Comparison of ENCODE assay signal across 8 mouse cellular contexts in genomic region chr12:17852138-17852537, GRCm38 (mm10).
DNase-seq lines count a peak whose midpoint lies in the region; ATAC-seq and TF ChIP-seq lines count a peak whose summit lies in the region.
"Not testable (repeated sequence)": the region's sequence is repeated elsewhere in the genome, so short reads cannot be mapped to it uniquely, and the experiment has no call there.

No protein-coding gene starts in this region.

- not testable (repeated sequence) for H3K4me3 ChIP-seq in ES-Bruce4 (ENCODE audit: low read depth, low read length); embryonic facial prominence, embryonic 11.5 days (ENCODE audit: low read depth, low read length); liver, adult 2 months (ENCODE audit: insufficient read depth, low read depth, low read length)

- H3K36me3 ChIP-seq in ES-Bruce4 (ENCODE audit: control insufficient read depth, insufficient read depth, low read length, poor library complexity, severe bottlenecking); embryonic facial prominence, embryonic 11.5 days (replicated peaks; ENCODE audit: control insufficient read depth, insufficient read depth, low read depth, low read length); liver, adult 2 months (ENCODE audit: control insufficient read depth, insufficient read depth, low read length): not testable (repeated sequence)

- peak; percentile 38 for TF ChIP-seq CTCF in ES-Bruce4 (IDR thresholded peaks at IDR 0.05; ENCODE audit: low read depth, low read length)
- peak; percentile 50; the same call in 1 of the 2 replicates for TF ChIP-seq CTCF in liver, adult 2 months (IDR thresholded peaks at IDR 0.05; ENCODE audit: low read depth, low read length)

- DNase-seq in brain, adult 2 months (ENCODE audit: low read depth, low spot score): peak; percentile 35
- DNase-seq in embryonic facial prominence, embryonic 11.5 days (ENCODE audit: low spot score): peak; percentile 7
- peak; percentile 56 to 72 for DNase-seq in heart, postnatal 14 days
- peak; percentile 21 to 84 for DNase-seq in layer of hippocampus, adult 18-20 months (ENCODE audit: low spot score in 2 of 2)
- DNase-seq in liver, adult 2 months (ENCODE audit: extremely low read depth, low read depth, low spot score): peak; percentile 38
- peak; percentile 8 for DNase-seq in retina, adult 2 months (ENCODE audit: low read depth, low spot score)
- peak; percentile 18 to 22 for DNase-seq in thymus, postnatal 36 days

- TF ChIP-seq EP300 in ES-Bruce4 (IDR thresholded peaks at IDR 0.05; ENCODE audit: insufficient read depth, low read depth, low read length): not testable (repeated sequence)

- H3K4me2 ChIP-seq in embryonic facial prominence, embryonic 11.5 days (ENCODE audit: low read depth, low read length): not testable (repeated sequence)

- not testable (repeated sequence) for H3K79me2 ChIP-seq in liver, adult 2 months (ENCODE audit: control insufficient read depth, insufficient read depth, low read length)

- not testable (repeated sequence) for H3K9ac ChIP-seq in ES-Bruce4 (ENCODE audit: low read depth, poor library complexity, severe bottlenecking); embryonic facial prominence, embryonic 11.5 days (replicated peaks; ENCODE audit: low read length); liver, adult 2 months (ENCODE audit: low read depth, low read length)

- not testable (repeated sequence) for H3K27me3 ChIP-seq in ES-Bruce4 (ENCODE audit: control insufficient read depth, insufficient read depth, low read length, poor library complexity, severe bottlenecking); embryonic facial prominence, embryonic 11.5 days (ENCODE audit: control insufficient read depth, insufficient read depth, low read length); liver, adult 2 months (ENCODE audit: control insufficient read depth, insufficient read depth, low read length)

- 64% methylated on average over 3 of the region's 3 CpGs for WGBS in embryonic facial prominence, embryonic 11.5 days
- 29% methylated on average over 3 of the region's 3 CpGs for WGBS in liver, adult 2 months

- not testable (repeated sequence) for H3K4me1 ChIP-seq in ES-Bruce4 (ENCODE audit: control insufficient read depth, insufficient read depth, low read length); embryonic facial prominence, embryonic 11.5 days (ENCODE audit: control insufficient read depth, insufficient read depth, low read length); liver, adult 2 months (ENCODE audit: control insufficient read depth, insufficient read depth, low read length)

- not testable (repeated sequence) for H3K9me3 ChIP-seq in ES-Bruce4 (replicated peaks; ENCODE audit: control insufficient read depth, insufficient read depth, low read length, poor library complexity, severe bottlenecking); embryonic facial prominence, embryonic 11.5 days (replicated peaks; ENCODE audit: control insufficient read depth, low read length)

- TF ChIP-seq POLR2A in ES-Bruce4 (IDR thresholded peaks at IDR 0.05; ENCODE audit: insufficient read depth, low read length); liver, adult 2 months (IDR thresholded peaks at IDR 0.05; ENCODE audit: extremely low read depth, insufficient read depth, low read length): not testable (repeated sequence)

- ATAC-seq in embryonic facial prominence, embryonic 11.5 days (replicated peaks; ENCODE audit: insufficient number of reproducible peaks, low FRiP score, low TSS enrichment, low read depth): not testable (repeated sequence)

- H3K27ac ChIP-seq in ES-Bruce4 (ENCODE audit: insufficient read depth, low read length); embryonic facial prominence, embryonic 11.5 days (replicated peaks; ENCODE audit: low read depth, low read length); liver, adult 2 months (replicated peaks; ENCODE audit: insufficient read depth, low read depth, low read length): not testable (repeated sequence)

- intact Hi-C loops in heart, postnatal 14 days (cut with DNase I): not testable (repeated sequence)

Comparison
In these comparisons a context has a peak if more than half of its experiments do, and no peak if none do; other contexts are left out.
1. DNase-seq: peak in every context shown above with its lines; median percentile 64 in heart, postnatal 14 days; 52 in layer of hippocampus, adult 18-20 months; 38 in liver, adult 2 months; 35 in brain, adult 2 months; 20 in thymus, postnatal 36 days; 8 in retina, adult 2 months; 7 in embryonic facial prominence, embryonic 11.5 days.